Mouse (Mus musculus): ENCODE measurements around the gene Msl1. TPM values are rescaled to one million over a fixed set of nuclear protein-coding genes. Genes with fewer than 3 reads are reported as not detected.

Gene Msl1
- polyA plus RNA-seq, 1 experiment: 24.5 TPM

DNA sequence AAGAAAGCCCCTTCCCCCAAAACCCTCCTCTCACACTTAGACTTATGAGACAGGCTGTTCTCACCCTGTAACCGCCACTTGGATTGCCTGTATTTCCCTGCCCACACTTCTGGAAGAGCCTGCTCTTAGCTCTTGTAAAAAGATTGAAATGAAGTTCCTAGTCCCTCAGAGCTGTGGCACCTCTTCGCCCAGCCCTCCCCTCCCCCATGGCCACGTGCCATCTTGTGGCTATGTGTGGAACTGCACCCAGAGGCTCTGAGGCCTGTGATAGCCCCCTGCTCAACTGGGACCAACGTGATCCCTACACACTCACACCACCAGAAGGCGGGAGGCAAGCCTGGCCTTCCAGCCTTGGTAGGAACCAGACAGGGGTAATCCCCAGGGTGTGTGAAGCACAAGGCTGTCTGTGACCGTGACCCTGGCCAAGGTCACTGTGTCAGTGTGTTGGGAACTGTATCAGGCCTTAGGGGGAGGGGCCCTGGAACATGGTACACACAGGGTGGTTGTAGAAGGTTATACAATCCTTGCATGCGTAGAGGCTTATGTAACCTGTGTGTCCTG is 40.6 kb upstream of the Msl1 start:
- DNase-seq: peak; percentile 75
- Histone ChIP-seq H3K4me1 (ENCODE audit: control insufficient read depth, insufficient read depth, low read length) (peaks cover 53% of the 10 kb centered on the region), H3K27ac (ENCODE audit: insufficient read depth, low read depth, low read length) (peak overlapping the region; percentile 76), H3K4me3 (ENCODE audit: insufficient read depth, low read depth, low read length) (no peak overlapping the region), H3K27me3 (replicated peaks; ENCODE audit: control insufficient read depth, insufficient read depth, low read length) (no peaks in the 10 kb centered on the region), H3K36me3 (ENCODE audit: control insufficient read depth, insufficient read depth, low read length) (no peaks in the 10 kb centered on the region)
- WGBS: 13% methylated on average over 7 of the region's 7 CpGs
- no peak for TF ChIP-seq POLR2A (IDR thresholded peaks at IDR 0.05; ENCODE audit: low read depth, low read length)
- TF ChIP-seq CTCF (conservative IDR thresholded peaks at IDR 0.05; ENCODE audit: insufficient read depth, insufficient read length, low read depth, low read length): peak; percentile 88

DNA sequence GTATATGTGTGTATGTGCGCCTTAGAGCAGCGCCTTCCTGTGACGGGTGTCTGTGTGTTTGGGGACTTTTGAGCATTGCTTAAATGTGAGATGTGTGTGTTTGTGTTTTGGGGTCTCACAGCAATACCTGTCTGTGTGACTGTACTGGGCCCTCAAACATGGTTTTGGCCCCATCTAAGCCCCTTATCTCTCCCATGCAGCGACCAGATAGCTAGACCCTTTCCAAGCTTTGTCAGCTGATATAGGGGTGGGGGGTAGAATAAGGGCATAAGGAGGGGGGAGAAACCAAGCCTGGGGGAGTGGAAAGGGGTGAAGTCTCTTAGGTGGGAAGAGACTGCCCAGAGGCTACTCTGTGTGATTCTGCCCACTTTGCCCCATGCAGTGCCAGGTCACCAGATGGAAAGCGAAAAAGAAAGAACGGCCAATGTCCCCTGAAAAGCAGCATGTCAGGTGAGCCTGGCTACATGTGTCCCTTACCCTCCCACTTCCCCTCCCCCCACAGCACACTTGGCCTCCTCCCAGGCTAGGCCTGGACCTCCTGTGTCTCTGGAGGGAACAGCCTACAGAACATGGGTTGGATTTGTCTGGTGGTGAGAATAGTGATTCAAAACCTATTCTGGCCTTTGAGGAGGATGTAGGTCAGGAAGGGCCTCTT is 39.5 kb upstream of the Msl1 start:
- peaks cover 42% of the 10 kb centered on the region for H3K4me1 ChIP-seq (ENCODE audit: control insufficient read depth, insufficient read depth, low read length)
- no peak overlapping the region for H3K27ac ChIP-seq (ENCODE audit: insufficient read depth, low read depth, low read length)
- H3K4me3 ChIP-seq (ENCODE audit: insufficient read depth, low read depth, low read length): no peak overlapping the region
- WGBS: 76% methylated on average over 6 of the region's 6 CpGs
- no peaks in the 10 kb centered on the region for H3K27me3 ChIP-seq (replicated peaks; ENCODE audit: control insufficient read depth, insufficient read depth, low read length)
- peak; percentile 32 for DNase-seq
- H3K36me3 ChIP-seq (ENCODE audit: control insufficient read depth, insufficient read depth, low read length): no peaks in the 10 kb centered on the region
- TF ChIP-seq CTCF (conservative IDR thresholded peaks at IDR 0.05; ENCODE audit: insufficient read depth, insufficient read length, low read depth, low read length) (no peak), POLR2A (IDR thresholded peaks at IDR 0.05; ENCODE audit: low read depth, low read length) (no peak)

DNA sequence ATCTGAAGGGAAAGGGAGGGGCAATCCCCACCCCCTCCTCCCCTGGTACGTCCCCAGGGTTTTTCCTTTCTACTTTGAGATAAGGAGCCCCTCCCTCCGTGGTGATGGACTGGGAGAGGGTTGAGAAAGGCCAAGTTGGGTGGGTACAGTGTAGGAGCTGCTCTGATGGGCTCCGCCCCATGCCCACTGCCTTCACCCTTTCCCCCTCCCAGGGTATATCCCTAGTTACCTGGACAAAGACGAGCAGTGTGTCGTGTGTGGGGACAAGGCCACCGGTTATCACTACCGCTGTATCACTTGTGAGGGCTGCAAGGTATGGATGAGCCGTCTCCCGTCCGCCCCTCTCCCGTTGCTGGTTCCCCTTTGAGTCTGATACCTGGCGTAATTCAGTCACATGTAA is 38.6 kb upstream of the Msl1 start:
- H3K27ac ChIP-seq (ENCODE audit: insufficient read depth, low read depth, low read length): no peak overlapping the region
- 91% methylated on average over 12 of the region's 12 CpGs for WGBS
- no peaks in the 10 kb centered on the region for H3K36me3 ChIP-seq (ENCODE audit: control insufficient read depth, insufficient read depth, low read length)
- no peak for DNase-seq
- H3K4me1 ChIP-seq (ENCODE audit: control insufficient read depth, insufficient read depth, low read length): peaks cover 34% of the 10 kb centered on the region
- TF ChIP-seq CTCF (conservative IDR thresholded peaks at IDR 0.05; ENCODE audit: insufficient read depth, insufficient read length, low read depth, low read length): no peak
- no peak for TF ChIP-seq POLR2A (IDR thresholded peaks at IDR 0.05; ENCODE audit: low read depth, low read length)
- no peaks in the 10 kb centered on the region for H3K27me3 ChIP-seq (replicated peaks; ENCODE audit: control insufficient read depth, insufficient read depth, low read length)
- H3K4me3 ChIP-seq (ENCODE audit: insufficient read depth, low read depth, low read length): no peak overlapping the region

DNA sequence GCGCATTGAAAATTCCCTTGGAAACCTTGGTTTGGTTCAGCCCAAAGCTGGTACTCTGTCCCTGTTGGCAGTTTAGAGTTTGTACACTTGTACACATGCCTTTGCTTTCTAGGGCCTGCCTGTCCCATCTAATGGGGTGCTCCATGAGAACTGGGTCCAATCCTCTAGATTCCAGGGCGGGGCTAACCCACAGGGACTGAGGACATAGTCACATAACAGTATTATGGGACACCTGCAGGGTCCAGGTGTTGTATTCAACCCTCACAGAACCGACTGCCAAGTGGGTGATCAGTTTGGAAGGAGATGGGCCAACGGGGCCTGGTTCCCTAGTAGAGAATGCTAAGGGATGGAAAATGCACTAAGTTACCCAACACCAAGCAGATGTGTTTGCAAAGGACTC is 33.4 kb upstream of the Msl1 start:
- WGBS: 96% methylated on average over 4 of the region's 4 CpGs
- DNase-seq: no peak
- H3K27ac ChIP-seq (ENCODE audit: insufficient read depth, low read depth, low read length): no peak overlapping the region
- H3K4me1 ChIP-seq (ENCODE audit: control insufficient read depth, insufficient read depth, low read length): no peaks in the 10 kb centered on the region
- no peak overlapping the region for H3K4me3 ChIP-seq (ENCODE audit: insufficient read depth, low read depth, low read length)
- no peak for TF ChIP-seq CTCF (conservative IDR thresholded peaks at IDR 0.05; ENCODE audit: insufficient read depth, insufficient read length, low read depth, low read length)
- TF ChIP-seq POLR2A (IDR thresholded peaks at IDR 0.05; ENCODE audit: low read depth, low read length): no peak
- H3K27me3 ChIP-seq (replicated peaks; ENCODE audit: control insufficient read depth, insufficient read depth, low read length): no peaks in the 10 kb centered on the region
- H3K36me3 ChIP-seq (ENCODE audit: control insufficient read depth, insufficient read depth, low read length): no peaks in the 10 kb centered on the region

DNA sequence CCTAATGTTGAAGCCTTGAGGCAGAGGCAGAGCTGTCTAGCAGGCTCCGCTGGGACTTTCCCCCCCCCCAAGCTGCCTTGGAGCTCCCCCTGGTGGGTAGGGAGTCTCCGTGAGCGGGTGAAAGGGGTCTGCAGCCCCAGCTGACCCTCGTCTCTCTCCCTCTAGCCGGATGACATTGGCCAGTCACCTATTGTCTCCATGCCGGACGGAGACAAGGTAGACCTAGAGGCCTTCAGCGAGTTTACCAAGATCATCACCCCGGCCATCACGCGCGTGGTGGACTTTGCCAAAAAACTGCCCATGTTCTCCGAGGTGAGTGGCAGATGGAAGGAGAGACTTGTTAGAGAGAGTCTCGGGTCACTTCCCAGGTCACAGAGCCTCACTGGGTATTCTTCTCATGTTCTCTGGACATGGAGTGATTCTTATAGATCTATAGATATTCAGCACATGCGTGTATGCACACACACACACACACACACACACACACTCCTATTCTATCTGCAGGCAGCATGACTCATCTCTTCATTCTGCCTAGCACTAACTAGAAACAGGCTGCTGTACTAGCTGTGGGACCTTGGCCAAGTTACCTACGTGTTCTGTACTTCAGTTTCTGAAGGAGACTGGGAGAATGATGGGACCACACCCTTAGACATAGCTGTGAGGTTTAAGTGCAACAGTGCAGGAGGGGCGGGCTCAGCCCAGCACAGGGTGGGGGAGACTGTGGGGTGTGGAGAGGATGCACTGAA is 32.4 kb upstream of the Msl1 start:
- Histone ChIP-seq H3K4me1 (ENCODE audit: control insufficient read depth, insufficient read depth, low read length) (peaks cover 3% of the 10 kb centered on the region; the same call in 1 of the 2 replicates), H3K27me3 (replicated peaks; ENCODE audit: control insufficient read depth, insufficient read depth, low read length) (no peaks in the 10 kb centered on the region), H3K36me3 (ENCODE audit: control insufficient read depth, insufficient read depth, low read length) (no peaks in the 10 kb centered on the region; the same call in 1 of the 2 replicates), H3K4me3 (ENCODE audit: insufficient read depth, low read depth, low read length) (no peak overlapping the region), H3K27ac (ENCODE audit: insufficient read depth, low read depth, low read length) (no peak overlapping the region)
- peak; percentile 67 for DNase-seq
- peak; percentile 39 for TF ChIP-seq CTCF (conservative IDR thresholded peaks at IDR 0.05; ENCODE audit: insufficient read depth, insufficient read length, low read depth, low read length)
- TF ChIP-seq POLR2A (IDR thresholded peaks at IDR 0.05; ENCODE audit: low read depth, low read length): no peak
- 54% methylated on average over 17 of the region's 17 CpGs for WGBS

DNA sequence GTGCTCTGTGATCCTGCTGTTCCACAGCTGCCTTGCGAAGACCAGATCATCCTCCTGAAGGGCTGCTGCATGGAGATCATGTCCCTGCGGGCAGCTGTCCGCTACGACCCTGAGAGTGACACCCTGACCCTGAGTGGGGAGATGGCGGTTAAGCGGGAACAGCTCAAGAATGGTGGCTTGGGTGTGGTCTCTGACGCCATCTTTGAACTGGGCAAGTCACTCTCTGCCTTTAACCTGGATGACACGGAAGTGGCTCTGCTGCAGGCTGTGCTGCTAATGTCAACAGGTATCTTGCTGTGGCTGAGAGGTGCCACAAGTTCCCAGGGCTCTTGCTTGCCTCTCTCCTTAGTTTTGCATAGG is 31.8 kb upstream of the Msl1 start:
- Histone ChIP-seq H3K27me3 (replicated peaks; ENCODE audit: control insufficient read depth, insufficient read depth, low read length) (no peaks in the 10 kb centered on the region), H3K36me3 (ENCODE audit: control insufficient read depth, insufficient read depth, low read length) (peaks cover 5% of the 10 kb centered on the region), H3K4me3 (ENCODE audit: insufficient read depth, low read depth, low read length) (no peak overlapping the region), H3K27ac (ENCODE audit: insufficient read depth, low read depth, low read length) (no peak overlapping the region), H3K4me1 (ENCODE audit: control insufficient read depth, insufficient read depth, low read length) (peaks cover 3% of the 10 kb centered on the region; the same call in 1 of the 2 replicates)
- TF ChIP-seq POLR2A (IDR thresholded peaks at IDR 0.05; ENCODE audit: low read depth, low read length): no peak
- TF ChIP-seq CTCF (conservative IDR thresholded peaks at IDR 0.05; ENCODE audit: insufficient read depth, insufficient read length, low read depth, low read length): no peak
- WGBS: 88% methylated on average over 8 of the region's 8 CpGs
- no peak for DNase-seq

DNA sequence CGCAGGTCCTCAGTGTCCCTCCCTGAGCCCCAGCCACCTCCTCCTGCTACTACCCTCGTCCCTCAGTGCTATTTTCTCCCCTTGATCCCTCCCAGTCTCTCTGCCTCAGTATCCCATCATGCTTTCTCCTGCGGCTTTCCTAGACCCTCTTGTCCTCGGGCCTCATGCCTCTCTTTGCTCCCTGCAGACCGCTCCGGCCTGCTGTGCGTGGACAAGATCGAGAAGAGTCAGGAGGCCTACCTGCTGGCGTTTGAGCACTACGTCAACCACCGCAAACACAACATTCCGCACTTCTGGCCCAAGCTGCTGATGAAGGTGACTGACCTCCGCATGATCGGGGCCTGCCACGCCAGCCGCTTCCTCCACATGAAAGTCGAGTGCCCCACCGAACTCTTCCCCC is 31.2 kb upstream of the Msl1 start:
- Histone ChIP-seq H3K27me3 (replicated peaks; ENCODE audit: control insufficient read depth, insufficient read depth, low read length) (no peaks in the 10 kb centered on the region), H3K36me3 (ENCODE audit: control insufficient read depth, insufficient read depth, low read length) (peaks cover 10% of the 10 kb centered on the region), H3K27ac (ENCODE audit: insufficient read depth, low read depth, low read length) (no peak overlapping the region), H3K4me3 (ENCODE audit: insufficient read depth, low read depth, low read length) (no peak overlapping the region), H3K4me1 (ENCODE audit: control insufficient read depth, insufficient read depth, low read length) (peaks cover 5% of the 10 kb centered on the region; the same call in 1 of the 2 replicates)
- TF ChIP-seq CTCF (conservative IDR thresholded peaks at IDR 0.05; ENCODE audit: insufficient read depth, insufficient read length, low read depth, low read length): no peak
- TF ChIP-seq POLR2A (IDR thresholded peaks at IDR 0.05; ENCODE audit: low read depth, low read length): no peak
- no peak for DNase-seq
- 80% methylated on average over 18 of the region's 18 CpGs for WGBS

Measured in kidney, adult 2 months (tissue).